Mouse (Mus musculus): ENCODE measurements around the gene Rtkn.

GRCm38 (mm10) chr6:83095968-83096367 lies 39.3 kb upstream of the Rtkn start:
- TF ChIP-seq CTCF (IDR thresholded peaks at IDR 0.05) (no peak), EP300 (IDR thresholded peaks at IDR 0.05) (no peak)

All from lung, postnatal 0 days (tissue).